Mouse (Mus musculus) forebrain, embryonic 16.5 days (tissue): ENCODE data around the gene Gpr62. TPM values are rescaled to one million over a fixed set of nuclear protein-coding genes. Genes with fewer than 3 reads are reported as not detected.
"Not testable (repeated sequence)": the region's sequence is repeated elsewhere in the genome, so short reads cannot be mapped to it uniquely, and the experiment has no call there.

Source experiments
- ATAC-seq: fragments of 200-750 bp; cut with Nextera tagmentation; 2 replicates; pipeline ENCODE4 v1.8.0; 2017; ENCODE audit warnings: mild to moderate bottlenecking, moderate library complexity
- H3K27ac ChIP-seq: fragments of 300-500 bp; sonication (generic); 2 replicates; pipeline ENCODE4 v1.5.1; 2014; ENCODE audit warnings: low read length, control low read depth
- H3K27me3 ChIP-seq: fragments of 300-500 bp; sonication (generic); replicated peaks from 2 replicates; pipeline ENCODE4 v1.6.1; 2014; ENCODE audit warnings: low read length; ENCODE audit not compliant: control insufficient read depth, insufficient read depth
- H3K36me3 ChIP-seq: fragments of 300-500 bp; sonication (generic); 2 replicates; pipeline ENCODE4 v1.6.1; 2014; ENCODE audit not compliant: control insufficient read depth, insufficient read depth
- H3K4me1 ChIP-seq: fragments of 300-500 bp; sonication (generic); replicated peaks from 2 replicates; pipeline ENCODE4 v1.6.1; 2014; ENCODE audit warnings: low read length; ENCODE audit not compliant: control insufficient read depth, insufficient read depth
- H3K4me2 ChIP-seq: fragments of 300-500 bp; sonication (generic); 2 replicates; pipeline ENCODE4 v1.6.1; 2014; ENCODE audit warnings: mild to moderate bottlenecking, low read length, control low read depth
- H3K4me3 ChIP-seq: fragments of 300-500 bp; sonication (generic); replicated peaks from 2 replicates; pipeline ENCODE4 v1.5.1; 2014; ENCODE audit warnings: mild to moderate bottlenecking, low read length, control low read depth
- H3K9ac ChIP-seq: fragments of 300-500 bp; sonication (generic); replicated peaks from 2 replicates; pipeline ENCODE4 v1.6.1; 2014; ENCODE audit warnings: low read depth, low read length, control low read depth
- H3K9me3 ChIP-seq: fragments of 300-500 bp; sonication (generic); 2 replicates; pipeline ENCODE4 v1.6.1; 2016; ENCODE audit warnings: low read length; ENCODE audit not compliant: control insufficient read depth
- WGBS: fragments of 180-500 bp; shearing (Covaris S2); extraction: QIAGEN DNeasy Blood & Tissue Kit; methylation state at CpG from one replicate; pipeline ENCODE4 v1.1.7; 2014; 5-methylcytosine and 5-hydroxymethylcytosine counted together
- polyA plus RNA-seq: library from polyadenylated mRNA; unstranded; fragments of >200 nt; fragmentation: Nextera tagmentation; extraction: Ambion mirVana; gene quantifications from 2 replicates; pipeline ENCODE4 v1.2.1, GENCODE M21; 2015

Gpr62 gene
- 0.48 and 0.72 TPM in 2 replicates for polyA plus RNA-seq

DNA sequence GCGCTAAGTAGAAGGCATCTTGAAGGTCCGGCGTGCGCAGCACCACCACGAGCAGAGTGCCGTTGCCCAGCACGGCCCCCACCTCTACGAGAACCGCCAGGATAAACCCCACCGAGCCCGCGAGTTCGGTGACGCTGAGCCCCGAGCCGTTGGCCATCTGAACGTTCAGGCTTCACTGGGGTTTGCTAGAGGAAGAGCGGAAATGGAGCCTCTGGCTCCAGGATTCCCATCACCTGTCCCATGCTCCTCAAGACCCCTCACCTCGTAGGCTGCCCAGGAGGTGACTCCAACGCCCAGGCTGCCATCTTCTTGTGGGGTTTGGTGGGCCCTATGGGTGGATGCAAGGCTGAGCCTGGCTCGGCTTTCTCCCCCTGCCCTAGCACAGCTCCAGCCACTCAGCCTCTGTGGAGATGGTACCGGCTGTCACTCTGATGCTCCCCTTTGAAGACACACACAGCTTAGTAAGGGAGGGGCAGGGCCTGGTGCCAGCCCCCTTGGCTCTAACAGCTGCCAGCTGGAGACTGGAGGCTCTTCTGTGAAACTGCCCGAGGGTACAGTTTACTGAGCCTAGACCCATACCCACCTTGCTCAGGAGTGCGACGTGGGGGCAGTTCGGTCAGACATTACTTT is at the start of gene Gpr62:
Gpr62 (minus strand) TSS at position 368 of the 630 bp plus-strand sequence.
- Histone ChIP-seq H3K27ac (peak within 1 kb of the TSS; percentile 67), H3K36me3 (peaks cover 16% of the 10 kb centered on the region; the same call in 1 of the 2 replicates), H3K4me1 (peaks cover 20% of the 10 kb centered on the region), H3K27me3 (no peaks in the 10 kb centered on the region), H3K4me3 (peak within 1 kb of the TSS; percentile 63), H3K4me2 (peak within 1 kb of the TSS; percentile 95), H3K9ac (peak within 1 kb of the TSS; percentile 83), H3K9me3 (no peaks in the 10 kb centered on the region)
- peak; percentile 51 for ATAC-seq
- 21% methylated on average over 26 of the region's 26 CpGs for WGBS

DNA sequence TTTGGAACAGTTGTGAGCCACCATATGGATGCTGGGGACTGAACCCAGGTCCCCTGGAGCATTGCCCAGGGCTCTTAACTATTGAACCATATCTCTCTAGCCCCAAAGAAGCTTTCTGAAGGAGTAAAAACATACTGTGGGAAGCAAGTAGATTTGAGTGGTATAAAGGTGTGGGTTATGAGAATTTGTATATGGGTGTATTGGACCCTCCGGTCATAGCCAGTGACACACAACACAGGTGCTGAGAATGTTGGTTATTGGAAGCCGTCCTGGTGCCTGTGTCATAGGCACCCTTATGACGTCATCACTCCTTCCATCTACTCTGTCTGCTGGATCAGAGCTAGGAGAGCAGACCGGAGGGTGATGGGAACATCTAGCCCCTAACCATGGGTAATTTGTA is 48.5 kb upstream of the Gpr62 start, which contains the start of gene Iqcf5:
Iqcf5 (plus strand) TSS at position 301 of the 400 bp plus-strand sequence.
- peaks cover 10% of the 10 kb centered on the region; the same call in 1 of the 2 replicates for H3K4me1 ChIP-seq
- no peak within 1 kb of the TSS for H3K4me3 ChIP-seq
- H3K4me2 ChIP-seq, result no peak within 1 kb of the TSS
- WGBS, result 88% methylated on average over 4 of the region's 4 CpGs
- no peak within 1 kb of the TSS for H3K9ac ChIP-seq
- H3K36me3 ChIP-seq, result no peaks in the 10 kb centered on the region
- H3K9me3 ChIP-seq, result no peaks in the 10 kb centered on the region
- ATAC-seq, result no peak
- no peak within 1 kb of the TSS for H3K27ac ChIP-seq
- H3K27me3 ChIP-seq, result no peaks in the 10 kb centered on the region

DNA sequence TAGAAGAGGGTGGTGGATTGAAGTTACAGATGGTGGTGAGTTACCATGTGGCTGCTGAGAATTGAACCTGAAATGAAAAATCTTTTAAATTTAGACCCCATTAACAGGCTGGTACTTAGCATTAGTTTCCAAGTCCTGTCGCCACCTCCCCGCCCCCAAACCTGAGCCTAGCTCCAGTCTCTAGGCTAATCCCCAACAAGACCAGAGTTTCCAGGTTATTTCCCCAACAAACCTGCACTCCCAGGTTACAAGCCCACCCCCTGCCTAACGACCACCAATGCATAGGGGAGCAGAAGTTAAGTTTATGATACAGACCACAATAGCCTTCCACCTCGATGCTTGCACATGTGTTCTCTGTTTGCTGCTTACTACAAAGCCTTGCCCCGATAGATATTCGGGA is 47.8 kb upstream of the Gpr62 start:
- Histone ChIP-seq H3K9ac (no peak overlapping the region), H3K4me2 (no peak overlapping the region), H3K4me1 (peaks cover 10% of the 10 kb centered on the region; the same call in 1 of the 2 replicates), H3K9me3 (no peaks in the 10 kb centered on the region), H3K4me3 (no peak overlapping the region), H3K36me3 (no peaks in the 10 kb centered on the region), H3K27ac (no peak overlapping the region), H3K27me3 (no peaks in the 10 kb centered on the region)
- WGBS, result 76% methylated on average over 6 of the region's 6 CpGs
- no peak for ATAC-seq

DNA sequence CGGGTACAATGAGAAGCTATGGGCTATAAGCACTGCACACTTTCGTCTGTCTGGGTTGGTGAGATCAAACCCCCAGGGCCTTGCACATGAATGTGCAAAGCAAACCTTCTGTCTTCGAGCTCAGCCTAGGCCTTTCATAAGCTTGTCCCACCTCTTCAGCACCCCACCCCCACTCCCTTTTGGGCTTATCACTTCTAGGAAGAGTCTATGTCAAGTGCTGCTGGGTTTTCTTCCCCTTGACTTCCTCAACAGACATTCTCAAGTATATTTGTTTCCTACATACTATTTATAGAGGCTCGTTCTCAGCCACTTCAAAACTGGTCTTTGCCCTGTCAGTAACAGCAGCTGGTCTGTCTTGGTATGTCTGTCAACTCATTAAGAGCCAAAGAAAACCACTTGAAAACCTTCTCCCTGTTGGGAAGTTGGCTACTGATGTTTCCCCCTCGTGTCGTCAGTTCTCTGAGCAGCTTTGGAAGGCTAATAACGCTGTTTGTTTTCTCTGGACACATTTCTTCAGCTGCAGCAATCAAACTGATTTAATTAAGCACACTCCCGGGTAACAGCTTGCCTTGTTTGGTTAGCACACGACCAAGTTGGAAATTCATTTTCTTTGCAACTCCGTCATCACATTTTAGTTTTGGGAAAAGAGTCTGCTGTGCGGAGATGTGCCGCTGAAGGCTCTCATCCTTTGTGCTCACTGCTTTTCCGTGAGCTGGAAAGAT is 47.2 kb upstream of the Gpr62 start:
- H3K27ac ChIP-seq, result no peak overlapping the region
- no peak overlapping the region for H3K4me2 ChIP-seq
- H3K27me3 ChIP-seq, result no peaks in the 10 kb centered on the region
- no peak overlapping the region for H3K4me3 ChIP-seq
- no peaks in the 10 kb centered on the region for H3K36me3 ChIP-seq
- no peak overlapping the region for H3K9ac ChIP-seq
- WGBS, result 41% methylated on average over 13 of the region's 13 CpGs
- ATAC-seq, result peak; percentile 69
- H3K9me3 ChIP-seq, result no peaks in the 10 kb centered on the region
- H3K4me1 ChIP-seq, result peaks cover 10% of the 10 kb centered on the region; the same call in 1 of the 2 replicates

DNA sequence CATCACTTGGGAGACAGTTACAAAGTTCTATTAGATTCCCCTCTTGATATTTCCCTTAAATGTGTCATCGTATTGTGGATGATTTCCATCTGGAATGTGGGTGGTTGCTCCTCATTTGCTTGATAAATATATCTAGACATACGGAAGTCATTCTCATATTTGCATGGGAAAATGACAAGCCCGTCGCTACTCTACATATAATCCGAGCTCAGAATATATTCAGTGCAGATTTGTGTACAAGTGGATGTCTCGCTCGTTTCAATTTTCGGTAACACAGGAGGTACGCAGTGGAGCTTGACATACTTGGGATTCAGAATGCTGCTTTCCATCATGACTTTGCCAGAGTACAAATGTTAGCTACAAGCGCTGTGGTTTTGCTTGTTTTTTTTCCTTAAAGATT is 43.6 kb upstream of the Gpr62 start:
- Histone ChIP-seq H3K4me2 (no peak overlapping the region), H3K9me3 (no peaks in the 10 kb centered on the region), H3K36me3 (no peaks in the 10 kb centered on the region), H3K9ac (no peak overlapping the region), H3K4me1 (peaks cover 10% of the 10 kb centered on the region; the same call in 1 of the 2 replicates), H3K27ac (no peak overlapping the region), H3K27me3 (no peaks in the 10 kb centered on the region), H3K4me3 (no peak overlapping the region)
- 89% methylated on average over 10 of the region's 10 CpGs for WGBS
- ATAC-seq, result no peak

DNA sequence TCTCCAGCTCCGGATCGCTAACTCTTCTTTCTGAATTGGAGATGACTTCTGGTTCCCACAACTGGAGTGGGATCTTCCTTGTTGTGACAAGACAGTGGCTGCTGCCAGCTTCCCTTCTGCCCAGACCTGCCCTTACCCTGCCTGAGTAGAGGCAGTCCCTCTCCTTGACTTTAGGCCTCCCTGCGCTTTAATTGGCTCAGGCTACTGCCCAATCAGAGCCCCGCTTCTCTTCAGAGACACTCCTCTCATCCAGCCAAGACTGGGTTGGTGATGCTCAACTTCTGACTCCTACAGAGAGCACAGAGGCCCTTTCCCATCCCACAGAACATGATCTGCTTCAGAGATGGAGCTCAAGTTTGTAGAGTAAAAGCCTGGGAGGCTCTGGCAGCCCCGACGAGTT is 38.5 kb upstream of the Gpr62 start:
- 77% methylated on average over 6 of the region's 6 CpGs for WGBS
- no peaks in the 10 kb centered on the region for H3K27me3 ChIP-seq
- H3K4me3 ChIP-seq, result no peak overlapping the region
- ATAC-seq, result no peak
- no peak overlapping the region for H3K9ac ChIP-seq
- H3K9me3 ChIP-seq, result no peaks in the 10 kb centered on the region
- H3K4me2 ChIP-seq, result no peak overlapping the region
- H3K27ac ChIP-seq, result no peak overlapping the region
- H3K4me1 ChIP-seq, result no peaks in the 10 kb centered on the region
- H3K36me3 ChIP-seq, result no peaks in the 10 kb centered on the region

DNA sequence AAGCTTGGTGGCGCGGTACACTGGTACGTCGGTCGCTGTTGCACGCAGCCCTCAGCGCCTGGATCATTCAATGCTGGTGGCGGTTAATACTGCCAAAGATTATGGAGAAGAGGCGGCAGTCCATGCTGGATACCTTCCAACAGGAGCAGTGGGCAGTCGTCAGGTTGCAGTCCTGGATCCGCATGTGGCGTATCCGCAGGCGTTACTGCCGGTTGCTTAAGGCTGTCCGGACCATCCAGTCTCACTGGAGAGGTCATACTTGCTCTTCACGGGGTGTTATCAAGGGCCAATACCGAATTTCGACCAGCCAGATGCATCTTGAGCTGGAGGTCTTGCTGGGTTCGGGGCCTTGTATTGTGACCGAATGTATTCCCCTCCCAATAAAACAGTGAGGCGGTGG is 36.1 kb upstream of the Gpr62 start:
- H3K9me3 ChIP-seq, result no peaks in the 10 kb centered on the region
- WGBS, result 90% methylated on average over 22 of the region's 22 CpGs
- no peaks in the 10 kb centered on the region for H3K27me3 ChIP-seq

DNA sequence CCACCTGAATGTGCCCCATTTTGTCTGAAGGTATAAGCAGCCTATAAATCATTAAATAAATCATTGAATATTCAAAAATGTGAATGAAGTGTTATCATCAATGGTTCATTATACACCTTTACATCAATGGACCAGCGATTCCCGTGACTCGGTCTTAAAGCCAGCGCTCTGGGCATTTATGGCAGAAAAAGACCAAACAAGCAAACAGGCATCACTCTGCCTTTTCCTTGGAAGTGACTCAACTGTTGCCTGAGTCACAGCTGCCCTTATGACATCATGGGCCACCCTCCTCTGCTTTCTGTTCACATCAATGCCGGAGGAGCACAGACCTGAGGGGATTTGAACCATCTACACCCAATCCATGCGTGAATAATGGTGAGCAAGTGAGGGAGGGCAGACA is 33.9 kb upstream of the Gpr62 start, which contains the start of gene Iqcf1:
Iqcf1 (plus strand) TSS at position 301 of the 400 bp plus-strand sequence.
- no peak within 1 kb of the TSS for H3K27ac ChIP-seq
- H3K4me1 ChIP-seq, result no peaks in the 10 kb centered on the region
- H3K27me3 ChIP-seq, result no peaks in the 10 kb centered on the region
- no peaks in the 10 kb centered on the region for H3K9me3 ChIP-seq
- no peaks in the 10 kb centered on the region for H3K36me3 ChIP-seq
- ATAC-seq, result no peak
- no peak within 1 kb of the TSS for H3K4me3 ChIP-seq
- H3K4me2 ChIP-seq, result no peak within 1 kb of the TSS
- no peak within 1 kb of the TSS for H3K9ac ChIP-seq
- WGBS, result 94% methylated on average over 6 of the region's 6 CpGs

More for the DNA sequence above, 36.1 kb upstream of the Gpr62 start:
- Histone ChIP-seq H3K27ac (no peak overlapping the region), H3K36me3 (no peaks in the 10 kb centered on the region), H3K4me2 (no peak overlapping the region), H3K9ac (no peak overlapping the region), H3K4me3 (no peak overlapping the region), H3K4me1 (no peaks in the 10 kb centered on the region)
- ATAC-seq, result no peak

DNA sequence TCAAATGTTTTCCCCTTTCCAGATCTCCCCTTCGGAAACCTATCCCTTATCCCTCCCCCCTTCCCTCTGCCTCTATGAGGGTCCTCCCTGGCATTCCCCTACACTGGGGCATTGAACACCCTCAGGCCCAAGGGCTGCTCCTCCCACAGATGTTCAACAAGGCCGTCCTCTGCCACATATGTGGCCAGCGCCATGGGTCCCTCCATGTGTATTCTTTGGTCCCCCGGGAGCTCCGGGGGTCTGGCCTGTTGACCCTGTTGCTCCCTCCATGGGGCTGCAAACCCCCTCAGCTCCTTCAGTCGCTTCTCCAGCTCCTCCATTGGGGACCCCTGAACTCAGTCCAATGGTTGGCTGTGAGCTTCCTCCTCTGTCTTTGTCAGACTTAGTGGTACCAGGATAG is 21.9 kb upstream of the Gpr62 start:
- peaks cover 15% of the 10 kb centered on the region for H3K36me3 ChIP-seq
- WGBS, result 76% methylated on average over 6 of the region's 6 CpGs
- H3K9me3 ChIP-seq, H3K27ac ChIP-seq, H3K9ac ChIP-seq, ATAC-seq, H3K4me3 ChIP-seq, H3K4me1 ChIP-seq, H3K27me3 ChIP-seq, H3K4me2 ChIP-seq: not testable (repeated sequence)
